Mouse (Mus musculus) ES-E14 (cell line): ENCODE measurements at regions not wholly inside any gene's neighbourhood (a gene's known extent, or its start where the extent isn't known, plus 50 kb on each side); places are given as distances from the start of the nearest gene placed in this dataset.

Experiments
- DNase-seq: peaks from one replicate; pipeline ENCODE4 v3.0.0-alpha.2; 2013; ENCODE audit warnings: low read depth, low spot score
- H3K27ac ChIP-seq: 2 replicates; pipeline ENCODE4 v1.5.1; 2012; ENCODE audit warnings: low read depth, mild to moderate bottlenecking, low read length, moderate library complexity, mixed read lengths; ENCODE audit not compliant: poor library complexity, insufficient read depth, severe bottlenecking
- H3K36me3 ChIP-seq: 2 replicates; pipeline ENCODE4 v1.6.1; 2012; ENCODE audit warnings: mild to moderate bottlenecking, low read length, moderate library complexity, mixed read lengths; ENCODE audit not compliant: control insufficient read depth, poor library complexity, insufficient read depth, severe bottlenecking
- H3K4me1 ChIP-seq, 2 experiments: fragments of 150-350 bp in 1 of 2; sonication (generic) in 1 of 2; 2 replicates each; pipeline ENCODE4 v1.6.1; 2012; ENCODE audit warnings: low read length in 2 of 2, mild to moderate bottlenecking in 1 of 2, mixed read lengths in 1 of 2; ENCODE audit not compliant: control insufficient read depth in 2 of 2, insufficient read depth in 2 of 2, poor library complexity in 1 of 2
- H3K4me3 ChIP-seq, 2 experiments: fragments of 150-350 bp in 1 of 2; sonication (generic) in 1 of 2; 2 replicates each; pipeline ENCODE4 v1.5.1; 2012; ENCODE audit warnings: low read length in 2 of 2, low read depth in 1 of 2, mild to moderate bottlenecking in 1 of 2, mixed read lengths in 1 of 2; ENCODE audit not compliant: insufficient read depth in 1 of 2, poor library complexity in 1 of 2, severe bottlenecking in 1 of 2
- H3K9ac ChIP-seq: 2 replicates; pipeline ENCODE4 v1.6.1; 2012; ENCODE audit warnings: low read depth, mild to moderate bottlenecking, low read length, mixed read lengths; ENCODE audit not compliant: poor library complexity, insufficient read depth, severe bottlenecking
- H3K9me3 ChIP-seq: fragments of 150-350 bp; sonication (generic); 2 replicates; pipeline ENCODE4 v1.6.1; 2012; ENCODE audit warnings: low read depth, mild to moderate bottlenecking, low read length; ENCODE audit not compliant: control insufficient read depth, insufficient read depth
- CHD2 ChIP-seq: IDR thresholded peaks from 2 replicates; pipeline ENCODE4 v1.6.1; 2014; ENCODE audit warnings: mild to moderate bottlenecking, low read depth, low read length, inconsistent platforms
- HCFC1 ChIP-seq: IDR thresholded peaks from 2 replicates; pipeline ENCODE4 v1.6.1; 2012; ENCODE audit warnings: low read length, inconsistent platforms, borderline replicate concordance; ENCODE audit not compliant: insufficient read depth
- MAFK ChIP-seq: IDR thresholded peaks from 2 replicates; pipeline ENCODE4 v1.6.1; 2014; ENCODE audit warnings: mild to moderate bottlenecking, low read depth, low read length, inconsistent platforms; ENCODE audit not compliant: insufficient read depth
- ZC3H11A ChIP-seq: IDR thresholded peaks from 2 replicates; pipeline ENCODE4 v1.6.1; 2012; ENCODE audit warnings: low read depth, mild to moderate bottlenecking, inconsistent platforms, low read length, borderline replicate concordance
- ZNF384 ChIP-seq: IDR thresholded peaks from 2 replicates; pipeline ENCODE4 v1.6.1; 2012; ENCODE audit warnings: low read depth, low read length, inconsistent platforms
- in situ Hi-C, 2 experiments: fragments of 600-800 bp; cut with MboI; formaldehyde crosslinking; loops; one replicate each; pipeline ENCODE4 v1.15.1; 2025; ENCODE audit warnings: low sequenced_read_pairs in 2 of 2, inconsistent platforms in 1 of 2; ENCODE audit not compliant: unreplicated experiment in 2 of 2

DNA sequence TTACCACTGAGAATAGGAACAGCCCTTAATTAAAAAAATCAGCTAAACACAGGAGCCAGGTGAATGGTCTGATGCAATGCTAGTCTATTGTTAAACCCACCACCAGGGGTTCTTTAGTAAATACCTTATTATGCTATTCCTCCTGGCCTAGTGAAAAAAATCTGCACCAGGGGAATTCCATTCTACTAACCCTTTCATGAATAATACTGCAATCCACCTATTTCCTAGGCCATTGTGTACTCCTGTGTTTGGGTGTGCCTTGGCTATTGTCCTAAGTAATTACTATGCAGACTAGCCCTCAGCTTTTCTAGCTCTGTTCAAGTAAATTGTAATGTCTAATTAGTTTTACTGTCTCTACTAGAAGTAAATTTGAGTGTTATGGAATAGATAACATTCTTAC is 511.8 kb downstream of the Frk start:
- Histone ChIP-seq H3K9ac (no peak overlapping the region), H3K27ac (no peak overlapping the region), H3K4me1 (no peaks in the 10 kb centered on the region), H3K36me3 (no peaks in the 10 kb centered on the region), H3K4me3 (no peak overlapping the region), H3K9me3 (no peaks in the 10 kb centered on the region)
- DNase-seq: no peak
- TF ChIP-seq ZC3H11A: no peak
- no peak for TF ChIP-seq HCFC1
- TF ChIP-seq ZNF384: no peak
- TF ChIP-seq MAFK: no peak
- TF ChIP-seq CHD2: no peak
- in situ Hi-C loops: no loop called here

DNA sequence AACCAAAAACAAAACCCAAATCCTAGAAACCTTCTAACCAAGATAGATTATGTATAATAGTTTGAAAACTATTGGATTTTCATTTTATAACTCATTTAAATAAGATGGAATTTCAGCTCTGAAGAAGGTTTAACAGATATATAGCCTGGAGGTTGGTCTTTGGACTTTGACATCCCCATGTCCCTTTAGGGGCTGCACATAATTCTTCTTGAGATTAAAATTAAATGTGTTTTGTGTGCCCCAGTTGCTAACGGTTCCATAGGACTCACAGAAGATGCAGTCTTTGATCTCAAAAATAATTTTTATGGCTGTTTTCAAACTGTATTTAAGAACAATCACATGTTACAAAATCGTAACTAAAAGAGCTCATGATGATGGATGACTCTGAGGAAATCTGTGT is 530.2 kb downstream of the Frk start:
- H3K36me3 ChIP-seq: no peaks in the 10 kb centered on the region; the same call in 1 of the 2 replicates
- H3K4me1 ChIP-seq: no peaks in the 10 kb centered on the region; a peak in 1 of 4 replicates
- in situ Hi-C loops: no loop called here
- H3K9me3 ChIP-seq: no peaks in the 10 kb centered on the region; the same call in 1 of the 2 replicates
- no peak for DNase-seq
- TF ChIP-seq HCFC1 (no peak), ZNF384 (no peak), ZC3H11A (no peak), MAFK (no peak), CHD2 (no peak)
- H3K4me3 ChIP-seq: no peak overlapping the region
- H3K27ac ChIP-seq: no peak overlapping the region
- H3K9ac ChIP-seq: no peak overlapping the region

DNA sequence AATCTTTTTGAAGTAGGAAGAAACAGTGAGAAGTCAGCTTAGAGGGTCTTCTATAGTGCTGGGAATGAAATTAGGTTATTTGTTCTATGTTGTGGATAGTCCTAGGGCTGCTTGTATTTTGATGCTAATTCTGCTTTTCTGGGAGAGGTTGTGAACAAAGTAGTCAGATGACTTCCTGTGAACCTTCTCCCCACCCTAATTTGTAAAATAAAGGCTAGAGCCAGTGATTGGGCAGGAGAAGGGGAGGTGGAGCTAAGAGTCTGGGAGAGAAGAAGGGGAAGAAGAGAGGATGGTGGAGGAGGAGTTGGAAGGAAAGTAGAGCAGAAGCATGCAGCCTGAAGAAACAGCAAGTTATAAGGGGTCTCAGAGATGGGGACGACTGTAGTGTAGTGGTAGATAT is 533.2 kb downstream of the Frk start:
- peaks cover 4% of the 10 kb centered on the region; the same call in 1 of the 2 replicates for H3K9me3 ChIP-seq
- no peak for DNase-seq
- in situ Hi-C loops: no loop called here
- no peak overlapping the region for H3K27ac ChIP-seq
- no peaks in the 10 kb centered on the region; the same call in 1 of the 2 replicates for H3K36me3 ChIP-seq
- no peak overlapping the region for H3K9ac ChIP-seq
- no peaks in the 10 kb centered on the region; a peak in 1 of 4 replicates for H3K4me1 ChIP-seq
- no peak for TF ChIP-seq CHD2
- no peak for TF ChIP-seq ZC3H11A
- TF ChIP-seq MAFK: no peak
- TF ChIP-seq ZNF384: no peak
- TF ChIP-seq HCFC1: no peak
- no peak overlapping the region for H3K4me3 ChIP-seq

DNA sequence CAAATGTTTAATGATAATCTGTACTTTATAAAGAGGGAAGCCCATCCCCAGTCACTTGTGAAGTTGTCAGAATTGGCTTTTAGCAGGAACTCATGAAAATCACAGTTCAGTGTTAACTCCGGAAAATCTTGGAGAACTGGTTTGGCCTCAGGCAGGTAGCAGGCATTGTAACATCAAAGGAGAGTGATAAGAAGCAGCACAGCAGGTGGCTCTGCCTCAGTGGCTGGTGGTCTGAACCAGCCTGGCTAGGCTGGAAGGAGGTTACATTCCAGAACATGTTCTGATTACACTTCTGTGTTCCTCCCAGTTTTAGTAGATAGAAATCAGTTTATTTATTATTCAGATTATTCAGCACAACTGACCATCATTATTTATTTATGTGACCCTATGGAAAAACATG is 574.1 kb downstream of the Frk start:
- H3K9me3 ChIP-seq: no peaks in the 10 kb centered on the region
- H3K27ac ChIP-seq: no peak overlapping the region
- in situ Hi-C loops: no loop called here
- peak; percentile 59 for DNase-seq
- no peak overlapping the region for H3K9ac ChIP-seq
- no peak overlapping the region for H3K4me3 ChIP-seq
- H3K36me3 ChIP-seq: no peaks in the 10 kb centered on the region
- TF ChIP-seq ZC3H11A: no peak
- TF ChIP-seq HCFC1: no peak
- no peak for TF ChIP-seq ZNF384
- TF ChIP-seq MAFK: no peak
- TF ChIP-seq CHD2: no peak
- H3K4me1 ChIP-seq: no peaks in the 10 kb centered on the region
